8 mouse cellular contexts compared by ENCODE assay signal in the genomic region with DNA sequence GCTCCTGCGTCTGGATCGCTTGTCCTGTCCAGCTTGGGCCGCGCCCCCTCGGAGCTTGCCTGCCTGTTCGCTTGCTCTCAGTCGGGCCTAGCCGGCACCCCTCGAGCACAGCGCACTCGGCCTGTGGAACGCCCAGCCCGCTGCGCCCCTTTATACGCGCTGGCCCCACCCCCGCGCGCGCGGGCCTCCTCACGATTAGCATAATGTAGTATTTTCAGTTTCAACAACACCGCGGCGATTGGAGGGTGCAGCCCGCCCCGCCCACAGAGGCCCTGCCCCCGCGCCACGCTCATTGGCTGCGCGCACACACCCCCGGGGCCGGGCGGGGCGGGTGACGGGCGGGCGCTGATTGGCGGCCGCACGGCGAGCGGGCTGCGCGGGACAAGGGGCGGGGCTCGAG. TPM values are rescaled to one million over a fixed set of nuclear protein-coding genes. Genes with fewer than 3 reads are reported as not detected.
A peak's percentile ranks its signal among the peaks of the same experiment; 100 is the strongest.
DNase-seq lines count a peak whose midpoint lies in the region; ATAC-seq and TF ChIP-seq lines count a peak whose summit lies in the region.

A gene (minus strand): TSS at position 177 of the 400 bp plus-strand sequence.

- peak within 1 kb of the TSS; percentile 70 for H3K9ac ChIP-seq in forebrain, embryonic 12.5 days
- H3K9ac ChIP-seq in heart, embryonic 15.5 days, result peak within 1 kb of the TSS; percentile 66
- H3K9ac ChIP-seq in liver, embryonic 12.5 days, result peak within 1 kb of the TSS; percentile 19

- peak within 1 kb of the TSS; percentile 56 for H3K4me2 ChIP-seq in forebrain, embryonic 12.5 days
- H3K4me2 ChIP-seq in heart, embryonic 15.5 days, result peak within 1 kb of the TSS; percentile 87
- peak within 1 kb of the TSS; percentile 68 for H3K4me2 ChIP-seq in liver, embryonic 12.5 days
- peak within 1 kb of the TSS; percentile 44 for H3K4me2 ChIP-seq in myocyte (ENCODE audit: low read depth)

- no peak for ATAC-seq in cerebellum, adult (ENCODE audit: insufficient number of reproducible peaks, low FRiP score, low TSS enrichment)
- peak; percentile 88 for ATAC-seq in forebrain, embryonic 12.5 days (ENCODE audit: low FRiP score)
- peak; percentile 91 for ATAC-seq in heart, embryonic 15.5 days (replicated peaks; ENCODE audit: insufficient number of reproducible peaks, insufficient read depth, low FRiP score, low read depth)
- peak; percentile 89 for ATAC-seq in liver, embryonic 12.5 days

- peaks cover 88% of the 10 kb centered on the region for H3K27me3 ChIP-seq in forebrain, embryonic 12.5 days
- H3K27me3 ChIP-seq in heart, embryonic 15.5 days, result no peaks in the 10 kb centered on the region
- H3K27me3 ChIP-seq in liver, embryonic 12.5 days (replicated peaks), result peaks cover 100% of the 10 kb centered on the region
- H3K27me3 ChIP-seq in myocyte (ENCODE audit: control insufficient read depth, insufficient read depth, insufficient read length), result peaks cover 11% of the 10 kb centered on the region

- peak; percentile 87 to 91 for DNase-seq in cerebellum, postnatal 10 days
- peak; percentile 94 for DNase-seq in kidney, postnatal 14 days
- peak; percentile 79 to 83 for DNase-seq in spleen, postnatal 36 days (ENCODE audit: low spot score in 2 of 2)

- peaks cover 30% of the 10 kb centered on the region for H3K4me1 ChIP-seq in forebrain, embryonic 12.5 days
- H3K4me1 ChIP-seq in heart, embryonic 15.5 days (replicated peaks), result peaks cover 47% of the 10 kb centered on the region
- peaks cover 24% of the 10 kb centered on the region for H3K4me1 ChIP-seq in liver, embryonic 12.5 days

- peak within 1 kb of the TSS; percentile 70 for H3K27ac ChIP-seq in forebrain, embryonic 12.5 days
- H3K27ac ChIP-seq in heart, embryonic 15.5 days, result peak within 1 kb of the TSS; percentile 64
- H3K27ac ChIP-seq in liver, embryonic 12.5 days, result peak within 1 kb of the TSS; percentile 50; the same call in 1 of the 2 replicates

- H3ac ChIP-seq in myocyte (ENCODE audit: control insufficient read depth, insufficient read length), result no peak within 1 kb of the TSS

- peak; percentile 61 for TF ChIP-seq POLR2A in myocyte (IDR thresholded peaks at IDR 0.05; ENCODE audit: insufficient read length, low read depth)

- H3K4me3 ChIP-seq in forebrain, embryonic 12.5 days (replicated peaks), result peak within 1 kb of the TSS; percentile 55
- H3K4me3 ChIP-seq in heart, embryonic 15.5 days, result peak within 1 kb of the TSS; percentile 62
- peak within 1 kb of the TSS; percentile 51 for H3K4me3 ChIP-seq in liver, embryonic 12.5 days
- no peak within 1 kb of the TSS for H3K4me3 ChIP-seq in myocyte

- no peaks in the 10 kb centered on the region for H3K79me2 ChIP-seq in myocyte (ENCODE audit: control insufficient read depth, insufficient read depth)

- no peaks in the 10 kb centered on the region for H3K36me3 ChIP-seq in forebrain, embryonic 12.5 days (replicated peaks)
- H3K36me3 ChIP-seq in heart, embryonic 15.5 days, result no peaks in the 10 kb centered on the region
- H3K36me3 ChIP-seq in liver, embryonic 12.5 days, result peaks cover 6% of the 10 kb centered on the region; the same call in 1 of the 2 replicates
- no peaks in the 10 kb centered on the region for H3K36me3 ChIP-seq in myocyte (ENCODE audit: control insufficient read depth, insufficient read depth)

- WGBS in forebrain, embryonic 12.5 days, result 30% methylated on average over 48 of the region's 48 CpGs
- 21% methylated on average over 47 of the region's 48 CpGs for WGBS in heart, embryonic 15.5 days
- 13% methylated on average over 43 of the region's 48 CpGs for WGBS in liver, embryonic 12.5 days (ENCODE audit: insufficient replicate concordance)

- H3K9me3 ChIP-seq in forebrain, embryonic 12.5 days, result peaks cover 26% of the 10 kb centered on the region
- H3K9me3 ChIP-seq in heart, embryonic 15.5 days (replicated peaks), result no peaks in the 10 kb centered on the region
- peaks cover 34% of the 10 kb centered on the region for H3K9me3 ChIP-seq in liver, embryonic 12.5 days (replicated peaks)

TF ChIP-seq in myocyte, 11 proteins besides CTCF, POLR2A, EP300 and RAD21:
- TF ChIP-seq TCF12 (IDR thresholded peaks at IDR 0.05; ENCODE audit: insufficient read depth, poor library complexity, severe bottlenecking), result no peak
- no peak for TF ChIP-seq REST (IDR thresholded peaks at IDR 0.05; ENCODE audit: insufficient read depth, insufficient read length)
- no peak for TF ChIP-seq E2F4 (IDR thresholded peaks at IDR 0.05; ENCODE audit: insufficient read depth)
- TF ChIP-seq MYOD1 (IDR thresholded peaks at IDR 0.05; ENCODE audit: control insufficient read depth in 1 of 3, insufficient read length in 2 of 3, low read depth in 2 of 3), result no peak
- no peak for TF ChIP-seq TCF3 (IDR thresholded peaks at IDR 0.05; ENCODE audit: insufficient read length, low read depth)
- no peak for TF ChIP-seq POLR2AphosphoS2 (IDR thresholded peaks at IDR 0.05; ENCODE audit: insufficient read length, low read depth)
- TF ChIP-seq CEBPB (IDR thresholded peaks at IDR 0.05; ENCODE audit: insufficient read depth, poor library complexity, severe bottlenecking), result no peak
- TF ChIP-seq SRF (IDR thresholded peaks at IDR 0.05; ENCODE audit: control insufficient read depth, insufficient read length, low read depth), result no peak
- no peak for TF ChIP-seq MYOG (IDR thresholded peaks at IDR 0.05; ENCODE audit: control insufficient read depth in 1 of 3, insufficient read depth in 1 of 3, insufficient read length in 2 of 3, low read depth in 2 of 3)
TF ChIP-seq in myocyte: peak in this region for 0.

RNA-seq across cellular contexts. Expression of the gene that starts here (rescaled TPM):
- polyA plus RNA-seq in forebrain, embryonic 12.5 days (2016; fragmentation: Nextera tagmentation; extraction: Ambion mirVana), result 326 and 351 TPM in 2 replicates
- 369 and 534 TPM in 2 replicates for polyA plus RNA-seq in heart, embryonic 15.5 days (2015; fragmentation: Nextera tagmentation; extraction: Ambion mirVana)
- 434 and 450 TPM in 2 replicates for polyA plus RNA-seq in liver, embryonic 12.5 days (2016; fragmentation: Nextera tagmentation; extraction: Ambion mirVana)
- 35.7 TPM for polyA plus RNA-seq in myocyte (2012; fragmentation: generic; extraction: Trizol)

Comparison
In these comparisons a context has a peak if more than half of its experiments do, and no peak if none do; other contexts are left out.
1. H3K9ac ChIP-seq: peak in every context shown above with its lines; median percentile 70 in forebrain, embryonic 12.5 days; 66 in heart, embryonic 15.5 days; 19 in liver, embryonic 12.5 days.